Mouse (Mus musculus): ENCODE data around the gene Ccl22.

Gene Ccl22

DNA sequence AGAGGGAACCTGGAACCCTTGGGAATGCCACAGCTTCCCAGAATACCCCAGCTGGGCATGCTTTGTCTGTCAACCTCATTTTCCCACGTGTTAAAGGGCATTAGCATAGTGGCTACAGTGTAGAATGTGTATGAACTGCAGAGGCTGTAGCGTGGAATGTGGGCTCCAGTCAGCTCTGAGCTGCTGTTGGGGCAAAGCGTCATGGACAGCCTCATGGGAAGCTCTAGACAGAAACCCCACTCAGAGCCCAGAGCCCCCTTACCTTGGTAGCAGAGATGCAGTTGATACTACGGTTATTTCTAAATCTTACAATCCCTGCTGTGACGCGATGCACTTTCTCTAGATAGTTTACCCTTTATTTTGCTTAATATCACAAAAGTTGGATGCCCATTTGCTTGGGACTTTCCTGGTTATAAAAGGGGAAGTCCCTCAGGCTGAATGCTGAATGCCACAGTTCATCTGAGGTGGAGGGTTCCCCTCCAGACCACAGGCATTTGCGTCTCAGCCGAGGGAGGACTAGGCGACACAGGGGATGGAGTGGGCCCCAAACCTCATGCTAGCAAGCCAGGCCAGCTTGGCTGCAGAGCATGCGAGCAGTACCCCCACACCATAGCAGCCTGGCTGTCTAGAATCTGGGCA, 33.6 kb downstream of the Ccl22 start:
- DNase-seq (ENCODE audit: low read depth, low spot score): no peak

DNA sequence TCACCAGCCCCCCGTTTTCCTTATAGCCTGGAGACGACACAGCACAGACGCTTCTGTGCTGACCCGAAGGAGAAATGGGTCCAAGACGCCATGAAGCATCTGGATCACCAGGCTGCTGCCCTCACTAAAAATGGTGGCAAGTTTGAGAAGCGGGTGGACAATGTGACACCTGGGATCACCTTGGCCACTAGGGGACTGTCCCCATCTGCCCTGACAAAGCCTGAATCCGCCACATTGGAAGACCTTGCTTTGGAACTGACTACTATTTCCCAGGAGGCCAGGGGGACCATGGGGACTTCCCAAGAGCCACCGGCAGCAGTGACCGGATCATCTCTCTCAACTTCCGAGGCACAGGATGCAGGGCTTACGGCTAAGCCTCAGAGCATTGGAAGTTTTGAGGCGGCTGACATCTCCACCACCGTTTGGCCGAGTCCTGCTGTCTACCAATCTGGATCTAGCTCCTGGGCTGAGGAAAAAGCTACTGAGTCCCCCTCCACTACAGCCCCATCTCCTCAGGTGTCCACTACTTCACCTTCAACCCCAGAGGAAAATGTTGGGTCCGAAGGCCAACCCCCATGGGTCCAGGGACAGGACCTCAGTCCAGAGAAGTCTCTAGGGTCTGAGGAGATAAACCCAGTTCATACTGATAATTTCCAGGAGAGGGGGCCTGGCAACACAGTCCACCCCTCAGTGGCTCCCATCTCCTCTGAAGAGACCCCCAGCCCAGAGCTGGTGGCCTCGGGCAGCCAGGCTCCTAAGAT, 34.3 kb downstream of the Ccl22 start:
- DNase-seq (ENCODE audit: low read depth, low spot score): no peak

DNA sequence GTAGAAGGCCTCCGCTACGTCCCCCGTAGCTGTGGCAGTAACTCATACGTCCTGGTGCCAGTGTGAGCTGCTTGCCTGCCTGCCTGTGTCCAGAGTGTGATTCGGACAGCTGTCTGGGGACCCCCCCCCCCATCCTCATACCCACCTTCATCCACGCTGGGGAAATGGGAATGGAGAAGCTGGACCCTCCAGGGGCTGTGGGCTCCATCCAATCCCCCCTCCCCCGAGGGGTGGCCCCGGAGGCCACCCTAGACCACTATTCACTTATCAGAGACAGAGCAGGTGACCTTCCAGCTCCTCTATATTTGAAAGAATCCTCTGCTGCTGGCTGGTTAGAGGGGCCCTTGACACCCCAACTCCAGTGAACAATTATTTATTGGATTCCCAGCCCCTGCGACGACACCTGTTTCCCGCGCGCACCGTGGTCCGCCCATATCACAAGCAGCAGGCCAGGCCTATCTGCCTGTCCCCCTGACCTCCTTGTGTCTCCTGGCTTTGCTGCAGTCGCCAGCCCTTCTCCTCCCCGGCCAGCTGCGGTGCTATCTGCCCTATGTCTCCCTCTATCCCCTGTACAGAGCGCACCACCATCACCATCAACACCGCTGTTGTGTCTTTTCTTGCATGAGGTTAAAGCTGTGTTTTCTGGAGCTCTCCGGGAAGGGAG, 35.2 kb downstream of the Ccl22 start:
- DNase-seq (ENCODE audit: low read depth, low spot score): no peak

DNA sequence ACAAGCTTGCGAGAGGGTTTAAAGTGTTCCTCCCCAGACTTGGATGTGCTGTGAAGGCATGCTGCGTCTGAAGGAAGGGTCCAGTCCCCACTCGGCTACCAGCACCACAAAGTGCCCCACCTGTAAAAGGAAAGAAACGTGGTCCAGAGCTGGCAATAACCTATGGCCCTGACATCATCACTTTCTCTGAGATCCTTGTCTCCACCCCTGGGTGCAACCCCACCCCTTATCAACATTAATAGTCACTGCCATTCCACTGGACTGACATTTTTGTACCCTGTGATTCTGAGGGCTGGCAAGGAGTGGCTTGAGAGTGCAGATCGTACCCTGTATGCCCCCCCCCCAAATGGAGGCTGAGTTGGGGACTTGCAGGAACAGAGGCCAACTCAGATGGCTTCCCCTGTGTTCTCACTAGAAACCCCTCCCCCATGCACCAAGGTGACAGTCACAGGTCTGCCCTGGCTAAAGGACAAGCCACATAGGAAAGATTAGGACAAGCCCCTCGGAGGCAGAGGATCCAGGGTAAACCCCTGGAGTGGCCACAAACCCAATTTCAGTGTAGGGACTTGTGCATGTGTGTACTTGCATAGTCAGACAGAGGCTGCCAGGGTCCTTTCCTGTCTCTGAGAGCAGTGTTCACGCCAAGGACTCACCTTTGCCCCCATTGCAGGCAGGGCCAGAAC, 35.9 kb downstream of the Ccl22 start:
- no peak for DNase-seq (ENCODE audit: low read depth, low spot score)

DNA sequence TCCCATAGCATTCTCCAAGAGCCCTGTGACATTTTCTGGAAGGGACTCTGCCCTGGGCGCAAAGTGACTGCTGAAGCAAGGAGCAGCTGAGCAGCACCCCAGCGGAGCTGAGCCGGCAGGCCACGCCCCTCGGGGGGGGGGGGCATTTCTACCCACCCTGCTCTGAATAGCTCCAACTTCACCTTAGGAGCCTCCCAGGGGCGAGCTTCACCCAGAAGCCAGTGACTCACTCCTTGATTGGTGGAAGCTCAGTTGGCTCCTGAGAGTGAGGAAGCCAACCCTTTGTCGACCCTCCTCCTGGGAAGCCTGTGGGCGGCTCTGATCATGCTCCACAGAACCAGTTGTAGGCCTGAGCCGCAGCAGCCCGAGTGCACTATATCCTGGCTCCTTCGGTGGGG, 36.4 kb downstream of the Ccl22 start:
- DNase-seq (ENCODE audit: low read depth, low spot score): peak; percentile 75

DNA sequence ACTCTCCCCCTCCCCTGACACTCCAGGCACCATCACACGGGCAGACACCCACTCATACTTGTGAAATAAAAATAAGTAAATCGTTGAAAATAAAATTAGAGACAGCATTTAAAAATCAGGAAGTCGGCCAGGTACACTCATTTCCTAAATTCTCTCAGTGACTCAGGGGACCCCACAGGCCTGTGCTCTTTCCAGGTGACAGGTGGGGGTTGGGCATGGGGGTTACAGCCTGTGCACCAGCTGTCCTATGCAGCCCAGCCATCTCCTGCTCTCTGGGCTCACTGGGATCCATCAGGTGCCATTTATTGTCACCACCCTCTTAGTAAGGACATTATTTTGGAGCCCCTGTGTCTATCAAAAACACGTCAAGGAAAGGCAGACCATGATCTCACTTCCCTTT, 38.5 kb downstream of the Ccl22 start:
- DNase-seq (ENCODE audit: low read depth, low spot score): no peak

DNA sequence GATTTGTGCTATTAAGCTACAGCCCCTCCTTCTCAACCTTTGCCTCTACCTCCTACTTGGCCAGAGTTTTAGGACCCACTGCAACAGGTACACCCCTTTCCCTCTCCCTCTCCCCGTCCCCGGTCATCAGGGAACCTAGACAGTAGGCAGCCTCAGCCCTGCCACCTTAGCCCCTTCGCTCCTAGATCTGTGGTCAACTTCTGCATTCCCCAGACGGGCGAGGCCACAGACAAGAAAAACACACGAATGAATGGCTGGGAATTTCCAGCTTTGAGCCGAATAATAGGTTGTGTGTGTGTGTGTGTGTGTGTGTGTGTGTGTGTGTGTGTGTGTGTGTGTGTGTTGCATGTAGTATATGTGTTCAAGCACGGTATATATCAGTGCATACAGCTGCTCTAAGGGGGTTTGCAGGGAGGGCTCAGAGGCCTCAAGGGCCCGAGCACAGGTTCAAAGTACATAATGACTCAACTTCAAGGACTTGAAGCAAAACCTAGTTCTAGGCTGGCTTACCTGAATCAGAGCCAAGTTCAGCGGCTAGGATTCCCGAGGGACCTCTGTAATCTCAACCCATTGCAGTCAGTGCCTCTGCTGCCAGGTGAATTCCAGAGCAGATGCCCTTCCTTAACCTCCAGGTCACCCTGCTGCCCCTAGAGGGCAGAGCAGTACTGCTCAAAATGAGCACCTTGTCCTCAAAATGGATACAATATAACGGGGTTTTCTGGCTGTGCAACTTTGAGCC, 40.0 kb downstream of the Ccl22 start:
- DNase-seq (ENCODE audit: low read depth, low spot score): peak; percentile 63

DNA sequence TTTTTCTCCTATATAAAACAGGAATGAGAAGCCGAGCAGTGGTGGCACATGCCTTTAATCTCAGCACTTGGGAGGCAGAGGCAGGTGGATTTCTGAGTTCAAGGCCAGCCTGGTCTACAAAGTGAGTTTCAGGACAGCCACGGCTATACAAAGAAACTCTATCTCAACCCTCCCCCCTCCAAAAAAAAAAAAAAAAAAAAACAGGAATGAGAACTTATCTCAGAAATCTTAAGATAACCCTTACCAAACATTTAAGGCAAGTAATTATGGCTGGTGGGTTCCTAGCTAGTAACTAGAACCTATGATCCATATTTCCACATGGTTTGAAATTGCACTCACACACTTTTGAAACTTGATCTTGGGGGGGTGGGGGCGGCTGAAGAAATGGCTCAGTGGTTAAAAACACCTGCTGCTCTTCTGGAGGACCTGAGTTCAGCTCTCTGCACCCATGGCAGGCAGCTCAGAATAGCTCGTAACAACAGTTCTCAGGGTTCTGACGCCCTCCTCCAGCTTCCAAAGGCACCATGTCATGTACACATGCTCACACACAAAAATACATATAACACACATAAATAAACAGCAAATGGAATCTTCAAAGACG, 40.7 kb downstream of the Ccl22 start:
- no peak for DNase-seq (ENCODE audit: low read depth, low spot score)

DNA sequence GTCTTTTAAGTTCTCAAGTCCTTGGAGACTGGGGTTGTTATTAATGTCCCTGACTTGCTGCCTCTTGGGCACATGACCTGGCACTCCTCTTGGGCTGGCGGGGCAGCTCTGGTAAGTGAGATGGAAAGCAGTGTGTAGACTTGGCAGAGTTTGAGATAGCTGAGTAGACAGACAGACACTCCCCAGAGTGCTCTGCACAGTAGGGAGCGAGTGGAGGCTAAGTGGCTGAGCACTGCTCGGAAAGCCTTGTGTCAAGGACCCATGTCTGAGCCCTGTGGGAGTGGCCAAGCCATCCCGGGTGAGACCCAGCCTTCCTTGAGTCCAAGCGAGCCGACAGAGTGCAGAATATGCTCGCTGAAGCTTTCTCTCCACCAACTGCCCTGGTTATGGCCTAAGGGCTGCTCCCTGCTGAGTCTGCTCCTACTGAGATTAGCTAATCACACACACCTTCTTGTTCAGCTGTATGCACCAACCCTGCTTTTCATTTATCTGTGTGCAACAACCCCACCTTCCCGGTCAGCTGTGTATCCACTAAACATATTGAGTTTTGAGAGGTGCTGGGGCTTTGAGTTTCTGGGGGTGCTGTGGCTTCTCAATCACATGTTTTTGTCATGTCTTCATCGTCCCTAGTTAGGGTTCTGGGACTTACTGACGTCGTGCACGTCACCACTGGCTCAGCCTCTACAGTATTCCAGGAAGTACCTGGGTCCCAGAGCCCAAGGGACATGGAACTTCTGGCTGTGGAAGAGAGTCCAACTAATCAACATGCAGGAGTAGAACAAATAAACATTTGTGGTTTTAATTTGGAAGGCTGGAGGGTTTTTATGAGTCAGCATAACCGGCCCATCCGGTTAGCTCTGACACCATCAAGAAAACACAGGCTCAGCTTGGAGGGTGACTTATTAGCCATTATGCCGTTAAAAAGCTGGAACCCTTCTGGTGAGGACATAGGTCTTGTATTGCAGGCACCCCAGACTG, 42.4 kb downstream of the Ccl22 start:
- peak; percentile 51 for DNase-seq (ENCODE audit: low read depth, low spot score)

DNA sequence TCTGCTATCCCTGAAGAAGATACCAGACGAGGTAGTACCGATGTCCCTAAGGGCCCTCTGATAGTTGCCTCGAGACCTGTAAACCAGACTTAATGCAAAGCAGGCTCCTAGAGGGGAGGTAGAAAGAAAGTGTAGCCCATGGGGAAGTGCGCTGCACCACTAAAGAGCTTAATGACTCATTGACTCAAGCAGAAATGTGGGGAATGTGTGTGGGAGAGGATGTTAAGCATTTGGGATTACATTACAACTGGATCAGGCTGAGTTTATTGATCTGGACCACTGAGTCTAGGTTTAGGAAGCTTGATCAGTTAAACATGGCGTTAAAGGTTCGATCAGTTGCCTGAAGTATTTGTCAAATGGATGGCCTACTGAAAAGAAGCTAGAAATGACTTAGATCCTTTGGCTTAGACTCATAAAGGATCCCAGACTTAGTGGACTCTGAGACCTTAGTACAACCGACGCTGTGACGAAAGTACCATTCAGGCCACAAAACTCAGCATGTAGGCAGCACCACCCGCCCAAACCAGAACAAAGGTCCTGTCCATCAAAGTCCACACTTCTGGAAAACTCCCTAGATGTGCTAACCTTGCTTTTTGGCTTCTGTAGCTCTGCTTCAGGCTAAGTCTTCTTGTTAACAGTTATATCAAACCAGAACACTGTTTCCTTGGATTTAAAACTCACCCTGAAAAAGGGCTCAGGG, 44.0 kb downstream of the Ccl22 start:
- DNase-seq (ENCODE audit: low read depth, low spot score): peak; percentile 18

DNA sequence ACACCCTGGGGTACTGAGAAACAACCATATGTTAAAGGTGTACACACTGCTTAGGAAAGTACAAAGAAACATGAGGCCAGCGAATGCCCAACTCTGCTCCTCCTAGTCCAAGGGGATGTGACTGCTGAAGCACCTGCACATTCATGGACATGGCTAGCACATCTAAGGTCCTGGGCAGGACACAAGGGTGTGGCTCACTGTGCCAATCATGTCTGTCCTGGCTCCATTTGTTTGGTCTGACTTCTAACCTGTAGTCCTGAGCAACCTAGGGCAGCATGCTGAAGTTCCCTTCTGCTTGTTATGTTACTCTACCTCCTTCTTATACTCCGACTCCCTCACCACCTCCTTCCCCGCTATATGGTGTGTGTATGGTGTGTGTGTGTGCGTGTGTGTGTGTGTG, 49.0 kb downstream of the Ccl22 start:
- no peak for DNase-seq (ENCODE audit: low read depth, low spot score)

DNA sequence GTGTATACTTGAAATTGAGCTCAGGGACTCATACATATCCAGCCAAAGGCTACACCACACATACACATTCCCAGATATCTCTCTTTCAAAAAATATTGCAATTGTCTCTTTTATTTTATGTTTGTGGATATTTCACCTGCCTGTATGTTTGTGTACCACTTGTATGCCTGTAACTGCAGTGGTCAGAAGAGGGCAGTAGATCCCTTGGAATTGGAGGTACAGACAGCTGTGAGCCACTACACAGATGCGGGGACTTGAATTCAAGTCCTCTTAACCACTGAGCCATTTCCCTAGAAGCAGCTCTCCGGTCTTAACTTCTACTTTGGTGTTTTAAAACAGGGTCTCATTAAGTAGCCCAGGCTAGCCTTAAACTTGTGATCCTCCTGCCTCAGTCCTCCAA, 49.4 kb downstream of the Ccl22 start:
- DNase-seq (ENCODE audit: low read depth, low spot score): no peak

DNA sequence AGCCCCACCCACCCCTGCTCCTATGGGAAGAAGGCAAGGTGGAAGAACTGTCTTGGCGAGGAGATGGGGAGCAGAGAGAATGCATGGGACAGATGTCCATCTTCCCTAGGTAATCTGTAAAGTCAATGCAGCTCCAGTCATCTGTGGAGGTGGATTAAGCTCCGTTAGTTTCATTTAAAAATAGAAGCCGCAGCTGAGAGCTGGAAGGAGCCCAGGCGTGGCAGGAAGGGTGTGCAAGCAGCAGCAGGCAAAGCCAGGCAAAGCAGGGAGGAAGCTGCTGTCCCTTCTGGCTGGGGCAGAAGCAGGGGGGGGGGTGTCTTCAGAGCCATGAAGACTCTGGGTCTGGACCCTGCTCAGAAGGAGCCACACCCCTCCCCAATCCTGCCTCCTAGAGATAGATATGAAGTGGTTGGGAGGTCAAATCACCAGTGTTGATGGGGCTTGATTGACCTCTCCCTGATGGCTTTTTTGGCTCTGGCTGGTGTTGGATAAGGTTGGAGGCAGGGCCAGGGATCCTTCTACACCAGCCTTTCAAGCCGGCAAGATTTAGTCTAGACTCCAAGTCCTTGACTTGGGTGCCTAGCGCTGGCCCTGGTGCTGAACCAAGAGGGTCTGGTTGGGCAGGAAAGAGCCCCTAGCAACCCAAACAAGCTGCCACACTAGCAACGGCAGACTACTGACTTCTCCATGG, 55.0 kb downstream of the Ccl22 start:
- DNase-seq (ENCODE audit: low read depth, low spot score): peak; percentile 80

All from R1 (cell line).